Mouse (Mus musculus): Measurements from ENCODE around the gene Etfrf1. TPM values are rescaled to one million over a fixed set of nuclear protein-coding genes. Genes with fewer than 3 reads are reported as not detected.

The Etfrf1 gene
- polyA plus RNA-seq, 1 experiment from 2014 or later = 64.8 TPM

DNA sequence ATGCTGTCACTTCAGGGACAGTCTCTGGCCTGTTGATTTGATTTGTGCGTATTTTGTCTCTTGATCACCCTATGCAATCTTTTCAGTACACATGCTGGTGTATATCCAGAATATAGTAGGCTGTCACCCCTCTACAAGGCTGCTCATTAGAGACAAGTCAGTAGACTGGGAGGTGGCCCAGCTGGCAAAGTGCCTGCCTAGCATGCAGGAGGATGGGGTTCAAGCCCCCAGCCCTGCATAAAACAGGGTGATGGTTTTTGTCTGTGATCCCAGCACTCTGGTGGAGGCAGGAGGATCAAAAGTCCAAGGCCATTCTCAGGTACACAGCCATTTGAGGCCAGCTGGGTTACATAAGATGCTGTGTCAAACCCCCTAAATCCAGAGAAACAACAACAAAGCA is 24.8 kb upstream of the Etfrf1 start:
- WGBS = 83% methylated on average over 1 of the region's 1 CpGs
- no peak overlapping the region for H3K27ac ChIP-seq (replicated peaks in 1 of 2; ENCODE audit: control insufficient read depth in 1 of 2, insufficient read depth in 1 of 2, low read depth in 2 of 2, low read length in 2 of 2)
- no peaks in the 10 kb centered on the region for H3K9me3 ChIP-seq (ENCODE audit: control insufficient read depth, low read length)
- H3K4me2 ChIP-seq (ENCODE audit: low read length) = no peak overlapping the region
- no peaks in the 10 kb centered on the region for H3K27me3 ChIP-seq (ENCODE audit: control insufficient read depth, insufficient read depth, low read length)
- H3K4me1 ChIP-seq (ENCODE audit: control insufficient read depth in 2 of 2, insufficient read depth in 2 of 2, low read length in 2 of 2) = peaks cover 8 to 9% of the 10 kb centered on the region in 2 experiments; a peak in 3 of 4 replicates
- no peak for ATAC-seq (ENCODE audit: insufficient number of reproducible peaks, insufficient read depth, low FRiP score, low read depth)
- no peak overlapping the region for H3K9ac ChIP-seq (ENCODE audit: low read length)
- H3K36me3 ChIP-seq (ENCODE audit: control insufficient read depth, insufficient read depth, low read length) = no peaks in the 10 kb centered on the region
- H3K4me3 ChIP-seq (ENCODE audit: control insufficient read depth in 1 of 2, insufficient read depth in 1 of 2, low read depth in 1 of 2, low read length in 2 of 2) = no peak overlapping the region

- Histone ChIP-seq H3K4me1 (ENCODE audit: control insufficient read depth in 2 of 2, insufficient read depth in 2 of 2, low read length in 2 of 2) (no peaks in the 10 kb centered on the region; a peak in 1 of 4 replicates), H3K36me3 (ENCODE audit: control insufficient read depth, insufficient read depth, low read length) (no peaks in the 10 kb centered on the region), H3K9ac (ENCODE audit: low read length) (no peak overlapping the region), H3K27ac (replicated peaks in 1 of 2; ENCODE audit: control insufficient read depth in 1 of 2, insufficient read depth in 1 of 2, low read depth in 2 of 2, low read length in 2 of 2) (no peak overlapping the region), H3K9me3 (ENCODE audit: control insufficient read depth, low read length) (no peaks in the 10 kb centered on the region), H3K4me3 (ENCODE audit: control insufficient read depth in 1 of 2, insufficient read depth in 1 of 2, low read depth in 1 of 2, low read length in 2 of 2) (peak overlapping the region; percentile 25 to 27), H3K4me2 (ENCODE audit: low read length) (peak overlapping the region; percentile 59), H3K27me3 (ENCODE audit: control insufficient read depth, insufficient read depth, low read length) (no peaks in the 10 kb centered on the region)
- ATAC-seq (ENCODE audit: insufficient number of reproducible peaks, insufficient read depth, low FRiP score, low read depth) = no peak
- WGBS = 57% methylated on average over 27 of the region's 27 CpGs
Observed at GRCm38 (mm10) chr6:145187093-145188088, 23.5 kb upstream of the Etfrf1 start.

GRCm38 (mm10) chr6:145193038-145193437 is 17.9 kb upstream of the Etfrf1 start:
- no peak for ATAC-seq (ENCODE audit: insufficient number of reproducible peaks, insufficient read depth, low FRiP score, low read depth)
- H3K4me3 ChIP-seq (ENCODE audit: control insufficient read depth in 1 of 2, insufficient read depth in 1 of 2, low read depth in 1 of 2, low read length in 2 of 2) = no peak overlapping the region
- 79% methylated on average over 3 of the region's 3 CpGs for WGBS
- no peak overlapping the region for H3K9ac ChIP-seq (ENCODE audit: low read length)
- H3K36me3 ChIP-seq (ENCODE audit: control insufficient read depth, insufficient read depth, low read length) = no peaks in the 10 kb centered on the region
- no peak overlapping the region for H3K4me2 ChIP-seq (ENCODE audit: low read length)
- no peak overlapping the region for H3K27ac ChIP-seq (replicated peaks in 1 of 2; ENCODE audit: control insufficient read depth in 1 of 2, insufficient read depth in 1 of 2, low read depth in 2 of 2, low read length in 2 of 2)
- H3K4me1 ChIP-seq (ENCODE audit: control insufficient read depth in 2 of 2, insufficient read depth in 2 of 2, low read length in 2 of 2) = no peaks in the 10 kb centered on the region
- no peaks in the 10 kb centered on the region for H3K9me3 ChIP-seq (ENCODE audit: control insufficient read depth, low read length)
- no peaks in the 10 kb centered on the region for H3K27me3 ChIP-seq (ENCODE audit: control insufficient read depth, insufficient read depth, low read length)

- Histone ChIP-seq H3K9ac (ENCODE audit: low read length) (no peak overlapping the region), H3K4me2 (ENCODE audit: low read length) (no peak overlapping the region), H3K4me3 (ENCODE audit: control insufficient read depth in 1 of 2, insufficient read depth in 1 of 2, low read depth in 1 of 2, low read length in 2 of 2) (no peak overlapping the region), H3K36me3 (ENCODE audit: control insufficient read depth, insufficient read depth, low read length) (no peaks in the 10 kb centered on the region), H3K27ac (replicated peaks in 1 of 2; ENCODE audit: control insufficient read depth in 1 of 2, insufficient read depth in 1 of 2, low read depth in 2 of 2, low read length in 2 of 2) (no peak overlapping the region), H3K27me3 (ENCODE audit: control insufficient read depth, insufficient read depth, low read length) (no peaks in the 10 kb centered on the region), H3K9me3 (ENCODE audit: control insufficient read depth, low read length) (no peaks in the 10 kb centered on the region), H3K4me1 (ENCODE audit: control insufficient read depth in 2 of 2, insufficient read depth in 2 of 2, low read length in 2 of 2) (no peaks in the 10 kb centered on the region)
- ATAC-seq (ENCODE audit: insufficient number of reproducible peaks, insufficient read depth, low FRiP score, low read depth) = no peak
- 68% methylated on average over 11 of the region's 11 CpGs for WGBS
Observed at GRCm38 (mm10) chr6:145193446-145193845, 17.5 kb upstream of the Etfrf1 start.

- WGBS = 88% methylated on average over 8 of the region's 8 CpGs
- H3K9me3 ChIP-seq (ENCODE audit: control insufficient read depth, low read length) = no peaks in the 10 kb centered on the region
- H3K36me3 ChIP-seq (ENCODE audit: control insufficient read depth, insufficient read depth, low read length) = no peaks in the 10 kb centered on the region
- no peaks in the 10 kb centered on the region for H3K4me1 ChIP-seq (ENCODE audit: control insufficient read depth in 2 of 2, insufficient read depth in 2 of 2, low read length in 2 of 2)
- no peak overlapping the region for H3K4me3 ChIP-seq (ENCODE audit: control insufficient read depth in 1 of 2, insufficient read depth in 1 of 2, low read depth in 1 of 2, low read length in 2 of 2)
- no peak overlapping the region for H3K9ac ChIP-seq (ENCODE audit: low read length)
- no peaks in the 10 kb centered on the region for H3K27me3 ChIP-seq (ENCODE audit: control insufficient read depth, insufficient read depth, low read length)
- no peak overlapping the region for H3K27ac ChIP-seq (replicated peaks in 1 of 2; ENCODE audit: control insufficient read depth in 1 of 2, insufficient read depth in 1 of 2, low read depth in 2 of 2, low read length in 2 of 2)
- no peak for ATAC-seq (ENCODE audit: insufficient number of reproducible peaks, insufficient read depth, low FRiP score, low read depth)
- no peak overlapping the region for H3K4me2 ChIP-seq (ENCODE audit: low read length)
Observed at GRCm38 (mm10) chr6:145197949-145198686, 12.8 kb upstream of the Etfrf1 start.

- no peak overlapping the region for H3K9ac ChIP-seq (ENCODE audit: low read length)
- no peaks in the 10 kb centered on the region for H3K4me1 ChIP-seq (ENCODE audit: control insufficient read depth in 2 of 2, insufficient read depth in 2 of 2, low read length in 2 of 2)
- 0 out of 2 replicates have a peak, but pooled peaks cover 3% of the 10 kb centered on the region for H3K27me3 ChIP-seq (ENCODE audit: control insufficient read depth, insufficient read depth, low read length)
- no peaks in the 10 kb centered on the region for H3K9me3 ChIP-seq (ENCODE audit: control insufficient read depth, low read length)
- ATAC-seq (ENCODE audit: insufficient number of reproducible peaks, insufficient read depth, low FRiP score, low read depth) = no peak
- no peaks in the 10 kb centered on the region for H3K36me3 ChIP-seq (ENCODE audit: control insufficient read depth, insufficient read depth, low read length)
- no peak overlapping the region for H3K4me2 ChIP-seq (ENCODE audit: low read length)
- H3K4me3 ChIP-seq (ENCODE audit: control insufficient read depth in 1 of 2, insufficient read depth in 1 of 2, low read depth in 1 of 2, low read length in 2 of 2) = no peak overlapping the region
- WGBS = 72% methylated on average over 13 of the region's 13 CpGs
- H3K27ac ChIP-seq (replicated peaks in 1 of 2; ENCODE audit: control insufficient read depth in 1 of 2, insufficient read depth in 1 of 2, low read depth in 2 of 2, low read length in 2 of 2) = no peak overlapping the region
Observed at GRCm38 (mm10) chr6:145202432-145203125, 8.4 kb upstream of the Etfrf1 start.

- Histone ChIP-seq H3K36me3 (ENCODE audit: control insufficient read depth, insufficient read depth, low read length) (no peaks in the 10 kb centered on the region), H3K27me3 (ENCODE audit: control insufficient read depth, insufficient read depth, low read length) (0 out of 2 replicates have a peak, but pooled peaks cover 3% of the 10 kb centered on the region), H3K4me3 (ENCODE audit: control insufficient read depth in 1 of 2, insufficient read depth in 1 of 2, low read depth in 1 of 2, low read length in 2 of 2) (no peak overlapping the region), H3K27ac (replicated peaks in 1 of 2; ENCODE audit: control insufficient read depth in 1 of 2, insufficient read depth in 1 of 2, low read depth in 2 of 2, low read length in 2 of 2) (no peak overlapping the region), H3K9me3 (ENCODE audit: control insufficient read depth, low read length) (no peaks in the 10 kb centered on the region), H3K9ac (ENCODE audit: low read length) (no peak overlapping the region), H3K4me1 (ENCODE audit: control insufficient read depth in 2 of 2, insufficient read depth in 2 of 2, low read length in 2 of 2) (no peaks in the 10 kb centered on the region), H3K4me2 (ENCODE audit: low read length) (no peak overlapping the region)
- WGBS = 90% methylated on average over 6 of the region's 6 CpGs
- ATAC-seq (ENCODE audit: insufficient number of reproducible peaks, insufficient read depth, low FRiP score, low read depth) = no peak
Observed at GRCm38 (mm10) chr6:145204440-145204839, 6.5 kb upstream of the Etfrf1 start.
